Mouse (Mus musculus) gastrocnemius, postnatal 25 days (tissue): Measurements from ENCODE around the gene Polr2b. TPM values are rescaled to one million over a fixed set of nuclear protein-coding genes. Genes with fewer than 3 reads are reported as not detected.

Experiments used
- DNase-seq: peaks from one replicate; pipeline ENCODE4 v3.0.0; 2022
- long read RNA-seq, 2 experiments: library from polyadenylated mRNA; stranded (forward); transcript quantifications; one replicate each; pipeline ENCODE4 v2.0.0; 2021
- total RNA-seq, 2 experiments: library from RNA; stranded (reverse); gene quantifications; 1 replicate in 1 of 2; 2 replicates in 1 of 2; pipeline ENCODE4 v1.2.3; 2021

Gene Polr2b
- 10 to 100 TPM; 21.5 TPM for total RNA-seq
- long read RNA-seq, experiment 1, full-length matches to known transcripts = 9 of 17 reads
- long read RNA-seq, experiment 1, partial matches to known transcripts = 2 of 17 reads
- long read RNA-seq, experiment 1, other reads (novel, unspliced or antisense) = 6 of 17 reads
- long read RNA-seq, experiment 2, full-length matches to known transcripts = 23 of 35 reads
- long read RNA-seq, experiment 2, partial matches to known transcripts = 3 of 35 reads
- long read RNA-seq, experiment 2, other reads (novel, unspliced or antisense) = 9 of 35 reads

DNA sequence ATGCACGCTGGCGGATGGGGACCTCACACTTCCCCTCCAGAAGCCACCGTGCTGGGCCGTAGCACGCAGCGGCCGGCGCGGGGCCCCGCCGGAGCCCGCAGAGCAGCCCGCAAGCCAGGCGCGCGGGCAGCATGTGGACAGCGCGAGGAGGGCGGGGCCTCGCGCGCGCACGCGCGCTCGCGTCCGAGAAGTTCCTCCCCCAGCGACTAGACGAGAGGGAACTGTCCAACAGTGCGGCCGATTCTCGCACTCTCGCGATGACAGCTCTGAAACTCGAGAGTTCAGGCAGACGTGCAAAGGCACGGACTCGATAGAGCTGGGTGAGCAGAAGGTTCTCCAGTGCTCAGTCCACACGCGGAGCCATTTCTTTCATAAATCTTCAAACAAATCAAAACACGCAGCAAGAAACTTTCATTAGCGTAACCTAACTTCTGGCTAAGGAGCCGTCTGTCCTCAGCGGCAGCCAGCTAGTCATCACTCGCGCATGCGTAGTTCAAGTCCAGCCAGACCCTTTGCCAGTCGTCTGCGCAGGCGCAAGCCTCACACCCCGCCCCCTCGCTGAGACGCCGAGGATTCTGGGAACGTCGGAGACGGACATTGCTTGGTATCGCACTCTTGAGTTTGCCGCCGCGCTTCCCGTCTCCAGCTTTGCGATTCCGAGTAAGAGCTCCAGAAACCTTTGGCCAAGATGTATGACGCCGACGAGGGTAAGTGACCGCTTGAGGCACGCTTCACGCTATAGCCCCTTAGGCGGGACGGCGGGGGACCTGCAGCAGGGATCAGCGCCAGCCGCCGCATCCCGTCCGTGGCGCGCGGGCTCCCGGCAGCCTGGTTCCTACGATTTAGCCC is at the start of gene Polr2b, which contains the start of gene Noa1:
Gene Polr2b (plus strand): TSS at position 224 of the 849 bp plus-strand sequence.
Gene Noa1 (minus strand): TSS at position 161 of the 849 bp plus-strand sequence.
- DNase-seq = peak; percentile 97

DNA sequence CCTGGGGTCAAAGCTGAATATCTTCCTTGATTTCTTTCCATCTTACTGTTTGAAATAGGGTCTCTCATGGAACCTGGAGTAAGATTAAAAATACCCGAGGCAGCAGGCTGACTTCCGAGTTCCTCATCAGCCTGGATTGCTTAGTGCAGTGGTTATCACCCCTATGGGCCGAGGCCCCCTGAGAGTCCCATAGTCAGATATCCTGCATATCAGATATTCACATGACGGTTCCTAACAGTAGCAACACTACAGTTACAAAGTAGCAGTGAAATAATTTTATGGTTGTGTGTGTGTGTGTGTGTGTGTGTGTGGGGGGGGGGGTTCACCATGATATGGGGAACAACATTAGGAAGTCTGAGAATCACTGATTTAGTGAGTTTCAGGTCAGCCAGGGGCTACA is 48.8 kb upstream of the Polr2b start:
- DNase-seq = no peak

DNA sequence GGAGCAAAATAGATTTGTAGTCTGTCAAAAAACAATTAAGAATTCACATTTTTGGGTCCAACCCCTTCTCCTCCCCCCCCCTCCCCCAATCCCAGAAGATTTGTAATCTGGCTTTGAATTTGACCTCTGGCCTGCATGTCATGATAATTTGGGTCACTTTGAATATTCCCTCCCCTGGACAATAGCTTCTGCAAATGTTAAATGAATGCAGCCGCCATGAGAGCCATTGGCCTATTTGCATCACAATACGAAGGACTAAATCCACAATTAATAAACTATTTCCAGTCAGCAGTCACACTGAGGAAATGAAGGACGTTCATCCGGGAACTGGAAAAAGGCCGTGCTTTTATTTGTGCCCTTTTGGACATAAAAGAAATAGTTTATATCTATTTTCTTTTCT is 47.8 kb upstream of the Polr2b start:
- no peak for DNase-seq

DNA sequence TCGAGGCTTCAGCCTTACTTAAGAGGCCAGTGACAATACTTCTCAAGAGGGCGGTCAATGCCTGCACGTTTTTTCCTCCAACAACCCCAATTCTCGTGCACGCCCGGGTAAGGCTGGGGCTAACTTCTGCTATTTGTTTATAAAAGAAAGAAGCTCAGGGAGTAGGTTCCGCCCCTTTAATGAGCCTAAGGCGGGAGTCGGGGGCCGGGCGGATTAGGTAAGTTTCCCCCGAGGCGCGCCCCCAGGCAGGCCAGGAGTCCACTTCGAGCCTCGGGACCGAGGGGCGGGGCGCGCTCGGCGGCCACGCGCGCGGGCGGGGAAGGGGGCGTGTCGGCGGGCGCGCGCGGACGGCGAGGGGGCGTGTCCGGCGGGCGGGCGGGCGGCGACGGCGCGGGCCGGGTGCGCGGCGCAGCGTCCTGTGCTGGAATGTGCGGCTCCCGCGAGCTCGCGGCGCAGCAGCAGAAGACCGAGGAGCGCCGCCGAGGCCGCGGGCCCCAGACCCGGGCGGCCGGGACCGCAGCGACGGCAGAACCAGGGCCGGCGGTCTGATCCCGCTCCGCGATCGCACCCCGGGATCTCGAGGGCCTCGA is 44.8 kb upstream of the Polr2b start, which contains the start of gene Rest:
Gene Rest (plus strand): TSS at position 411 of the 590 bp plus-strand sequence.
- DNase-seq = peak; percentile 69

DNA sequence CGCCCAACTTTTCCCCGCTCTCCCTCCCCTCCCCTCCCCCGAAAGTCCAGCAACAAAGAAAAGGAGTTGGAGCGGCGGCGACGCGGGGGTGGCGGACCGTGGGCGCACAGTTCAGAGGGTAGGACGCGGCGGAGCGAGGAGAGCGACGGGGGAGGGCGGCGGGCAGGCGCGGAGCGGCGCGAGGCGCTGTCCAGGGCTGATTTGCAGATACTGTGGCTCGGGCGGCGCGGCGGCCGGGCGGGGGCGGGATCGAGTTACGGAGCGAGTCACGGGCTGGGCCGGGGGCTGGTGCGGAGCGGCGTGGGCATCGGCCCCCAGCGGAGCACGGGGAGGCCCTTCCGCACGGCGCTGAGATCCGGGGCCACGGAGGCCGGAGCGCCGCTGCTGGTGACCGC is 44.3 kb upstream of the Polr2b start:
- DNase-seq = peak; percentile 77

DNA sequence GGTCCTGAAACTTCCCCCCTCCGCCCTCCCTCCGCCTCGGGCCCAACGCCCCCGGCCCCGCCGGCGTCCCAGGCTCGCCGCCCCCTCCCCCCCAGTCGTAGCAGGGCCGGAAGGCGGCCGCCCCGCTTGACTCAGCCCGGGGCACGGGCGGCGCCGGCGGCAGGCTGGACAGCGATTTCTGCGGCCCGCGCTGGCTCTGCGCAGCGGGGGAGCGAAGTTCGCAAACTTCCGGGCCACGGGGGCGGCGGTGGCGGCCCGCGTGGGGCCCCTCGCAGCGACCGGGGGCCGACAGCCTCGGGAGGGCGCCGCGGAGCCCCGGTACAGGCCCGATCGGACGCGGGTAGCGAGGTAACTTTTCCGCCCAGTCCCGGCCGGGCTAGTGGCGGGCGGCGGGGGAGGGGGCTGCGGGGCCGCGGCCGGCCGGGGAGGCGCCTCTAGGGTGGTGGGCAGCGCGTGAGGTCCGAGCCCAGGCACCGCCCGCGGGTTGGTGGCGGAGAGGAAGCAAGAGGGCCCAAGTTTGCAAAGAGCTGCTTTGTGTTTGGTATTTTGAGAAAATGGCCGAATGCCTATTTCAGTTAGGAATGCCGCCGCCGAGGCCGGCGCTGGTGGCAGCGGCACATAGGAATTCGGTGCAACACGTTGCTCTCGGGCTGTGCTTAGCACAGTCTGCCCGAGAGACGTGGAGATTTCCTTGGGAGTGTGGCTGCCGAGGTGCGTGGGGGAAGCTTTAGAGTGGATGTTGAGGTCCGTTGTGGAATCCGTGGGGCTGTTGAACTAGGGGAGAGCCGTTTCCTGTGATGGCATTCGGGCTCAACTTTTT is 43.7 kb upstream of the Polr2b start:
- peak; percentile 66 for DNase-seq

DNA sequence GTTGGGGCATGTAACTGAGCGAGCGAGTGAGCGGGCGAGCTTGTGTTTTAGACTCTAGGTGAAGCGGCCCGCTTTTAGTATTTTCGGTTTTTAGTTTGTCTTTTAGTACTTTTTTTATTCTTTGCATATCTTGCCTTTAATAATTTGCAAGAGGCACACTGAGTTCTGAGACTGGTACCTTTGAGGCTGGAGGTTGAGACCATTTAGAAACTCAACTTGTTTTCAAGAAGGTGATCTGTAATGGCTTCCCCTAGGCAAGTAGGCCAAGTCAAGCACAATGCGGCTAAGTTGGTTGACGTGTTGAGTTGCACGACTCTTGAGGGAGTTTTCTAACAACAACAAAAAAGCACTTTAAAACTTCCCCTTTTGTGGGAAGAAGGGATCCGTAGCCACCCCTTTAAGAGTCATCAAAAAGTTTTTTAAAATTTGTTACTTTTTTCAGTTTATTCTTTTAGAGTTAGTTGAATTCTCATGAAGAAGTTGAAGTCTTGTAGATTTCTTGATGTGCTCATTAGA is 43.0 kb upstream of the Polr2b start:
- DNase-seq = no peak

DNA sequence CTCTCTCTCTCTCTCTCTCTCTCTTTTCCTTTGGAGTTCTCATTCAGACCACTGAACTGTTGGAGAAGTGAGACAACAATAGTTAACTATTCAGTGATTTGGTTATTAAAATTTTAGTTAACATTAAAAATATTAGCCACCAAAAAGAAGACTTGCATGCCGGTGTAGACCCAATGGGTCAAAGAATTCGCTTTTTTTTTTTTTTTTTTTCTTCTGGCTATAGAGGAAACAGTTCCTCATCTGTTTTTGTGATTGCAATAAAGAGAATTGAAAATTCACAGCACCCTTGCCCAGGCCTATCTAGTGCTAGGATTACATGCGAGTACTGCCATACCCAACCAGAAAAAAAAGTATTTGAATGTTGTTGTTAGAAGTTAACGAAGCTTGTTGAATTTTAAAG is 42.5 kb upstream of the Polr2b start:
- DNase-seq = no peak

DNA sequence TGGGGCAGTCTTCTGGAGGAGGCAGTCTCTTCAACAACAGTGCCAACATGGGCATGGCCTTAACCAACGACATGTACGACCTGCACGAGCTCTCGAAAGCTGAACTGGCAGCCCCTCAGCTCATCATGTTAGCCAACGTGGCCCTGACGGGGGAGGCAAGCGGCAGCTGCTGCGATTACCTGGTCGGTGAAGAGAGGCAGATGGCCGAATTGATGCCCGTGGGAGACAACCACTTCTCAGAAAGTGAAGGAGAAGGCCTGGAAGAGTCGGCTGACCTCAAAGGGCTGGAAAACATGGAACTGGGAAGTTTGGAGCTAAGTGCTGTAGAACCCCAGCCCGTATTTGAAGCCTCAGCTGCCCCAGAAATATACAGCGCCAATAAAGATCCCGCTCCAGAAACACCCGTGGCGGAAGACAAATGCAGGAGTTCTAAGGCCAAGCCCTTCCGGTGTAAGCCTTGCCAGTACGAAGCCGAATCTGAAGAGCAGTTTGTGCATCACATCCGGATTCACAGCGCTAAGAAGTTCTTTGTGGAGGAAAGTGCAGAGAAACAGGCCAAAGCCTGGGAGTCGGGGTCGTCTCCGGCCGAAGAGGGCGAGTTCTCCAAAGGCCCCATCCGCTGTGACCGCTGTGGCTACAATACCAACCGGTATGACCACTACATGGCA is 41.9 kb upstream of the Polr2b start:
- no peak for DNase-seq

DNA sequence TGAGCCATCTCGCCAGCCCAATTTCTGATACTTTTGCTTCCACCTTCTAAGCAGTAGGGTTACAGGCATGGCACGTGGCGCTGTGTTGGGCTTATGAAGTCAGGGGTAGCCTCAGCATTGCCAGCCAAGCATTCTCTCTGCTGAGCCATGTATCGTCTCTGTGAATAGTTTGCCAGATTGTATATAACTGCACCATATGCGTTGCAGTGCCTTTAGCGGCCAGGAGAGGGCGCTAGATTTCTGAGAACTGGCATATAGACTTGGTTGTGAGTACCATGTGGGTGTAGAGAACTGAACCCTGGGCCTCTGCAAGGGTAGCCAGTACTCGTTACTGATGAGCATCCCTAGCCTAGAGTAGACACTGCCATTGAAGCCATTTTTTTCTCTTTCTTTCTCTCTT is 40.5 kb upstream of the Polr2b start:
- no peak for DNase-seq

DNA sequence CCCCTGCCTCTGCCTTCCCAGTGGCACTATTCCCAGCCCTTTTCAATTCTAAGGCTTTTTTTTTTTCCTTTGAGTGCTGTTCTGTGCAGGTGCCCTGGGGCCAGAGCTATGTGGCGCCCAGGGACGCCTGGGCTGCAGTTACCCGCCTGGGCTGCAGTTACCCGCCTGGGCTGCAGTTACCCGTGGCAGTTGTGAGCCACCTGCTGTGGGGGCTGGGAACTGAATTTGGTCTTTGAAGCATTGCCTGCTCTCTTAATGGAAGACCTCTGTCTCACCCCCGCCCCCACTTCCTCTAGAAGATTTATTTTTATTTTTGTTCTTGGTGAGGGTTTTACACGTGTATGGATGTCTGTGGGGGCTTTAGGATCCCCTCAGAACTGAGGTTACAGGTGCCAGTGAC is 36.8 kb upstream of the Polr2b start:
- DNase-seq = no peak

DNA sequence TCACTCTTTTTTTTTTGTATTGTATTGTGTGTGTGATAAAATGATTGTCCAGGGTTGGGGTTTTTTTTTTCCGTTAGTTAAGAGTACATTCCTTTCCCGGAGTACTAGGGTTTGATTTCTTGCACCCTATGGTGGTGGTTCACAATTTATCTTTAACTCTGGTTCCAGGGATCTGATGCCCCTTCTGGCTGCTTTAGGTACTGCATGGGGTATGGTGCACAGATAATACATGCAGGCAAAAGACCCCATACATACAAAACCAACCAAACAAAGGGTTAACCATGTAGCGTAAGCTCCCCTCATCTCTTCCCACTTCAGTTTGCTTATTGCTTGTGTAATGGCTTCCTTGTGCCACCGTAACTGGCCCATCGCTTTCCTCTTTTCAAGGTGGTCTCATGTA is 34.0 kb upstream of the Polr2b start:
- DNase-seq = no peak

DNA sequence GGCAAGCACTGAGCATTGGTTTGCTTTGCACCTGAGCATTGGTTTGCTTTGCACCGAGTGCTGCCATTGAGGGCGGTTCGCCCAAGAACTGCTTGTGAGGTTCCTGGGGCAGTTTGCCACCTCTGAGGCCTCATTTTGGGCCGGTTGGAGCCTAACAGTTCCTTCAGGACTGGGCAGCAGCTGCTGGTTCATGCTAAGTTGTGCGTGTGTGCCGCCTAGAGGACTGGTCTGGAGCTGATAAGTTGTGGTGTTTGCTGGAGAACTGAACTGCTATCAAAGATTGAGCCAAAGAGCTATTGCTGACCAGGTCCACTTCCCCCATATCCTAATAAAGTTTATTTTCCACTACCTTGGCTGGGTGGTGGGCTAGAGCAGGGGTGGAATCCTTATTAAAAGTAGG is 32.7 kb upstream of the Polr2b start:
- no peak for DNase-seq

DNA sequence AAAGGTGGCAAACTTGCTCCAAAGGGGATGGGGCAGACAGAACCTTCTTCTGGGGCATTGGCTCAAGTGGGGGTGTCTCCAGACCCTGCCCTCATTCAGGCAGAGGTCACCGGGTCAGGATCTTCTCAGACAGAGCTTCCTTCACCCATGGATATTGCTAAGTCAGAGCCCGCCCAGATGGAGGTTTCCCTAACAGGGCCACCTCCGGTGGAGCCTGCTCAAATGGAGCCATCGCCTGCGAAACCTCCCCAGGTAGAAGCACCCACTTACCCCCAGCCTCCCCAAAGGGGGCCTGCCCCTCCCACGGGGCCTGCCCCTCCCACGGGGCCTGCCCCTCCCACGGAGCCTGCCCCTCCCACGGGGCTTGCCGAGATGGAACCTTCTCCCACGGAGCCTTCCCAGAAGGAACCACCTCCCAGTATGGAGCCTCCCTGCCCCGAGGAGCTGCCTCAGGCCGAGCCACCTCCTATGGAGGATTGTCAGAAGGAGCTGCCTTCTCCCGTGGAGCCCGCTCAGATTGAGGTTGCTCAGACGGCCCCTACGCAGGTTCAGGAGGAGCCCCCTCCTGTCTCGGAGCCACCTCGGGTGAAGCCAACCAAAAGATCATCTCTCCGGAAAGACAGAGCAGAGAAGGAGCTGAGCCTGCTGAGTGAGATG is 28.3 kb upstream of the Polr2b start:
- no peak for DNase-seq

DNA sequence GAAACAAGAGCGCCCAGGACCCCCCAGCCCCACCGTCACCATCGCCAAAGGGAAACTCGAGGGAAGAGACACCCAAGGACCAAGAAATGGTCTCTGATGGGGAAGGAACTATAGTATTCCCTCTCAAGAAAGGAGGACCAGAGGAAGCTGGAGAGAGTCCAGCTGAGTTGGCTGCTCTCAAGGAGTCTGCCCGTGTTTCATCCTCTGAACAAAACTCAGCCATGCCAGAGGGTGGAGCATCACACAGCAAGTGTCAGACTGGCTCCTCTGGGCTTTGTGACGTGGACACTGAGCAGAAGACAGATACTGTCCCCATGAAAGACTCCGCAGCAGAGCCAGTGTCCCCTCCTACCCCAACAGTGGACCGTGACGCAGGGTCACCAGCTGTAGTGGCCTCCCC is 27.7 kb upstream of the Polr2b start:
- no peak for DNase-seq

DNA sequence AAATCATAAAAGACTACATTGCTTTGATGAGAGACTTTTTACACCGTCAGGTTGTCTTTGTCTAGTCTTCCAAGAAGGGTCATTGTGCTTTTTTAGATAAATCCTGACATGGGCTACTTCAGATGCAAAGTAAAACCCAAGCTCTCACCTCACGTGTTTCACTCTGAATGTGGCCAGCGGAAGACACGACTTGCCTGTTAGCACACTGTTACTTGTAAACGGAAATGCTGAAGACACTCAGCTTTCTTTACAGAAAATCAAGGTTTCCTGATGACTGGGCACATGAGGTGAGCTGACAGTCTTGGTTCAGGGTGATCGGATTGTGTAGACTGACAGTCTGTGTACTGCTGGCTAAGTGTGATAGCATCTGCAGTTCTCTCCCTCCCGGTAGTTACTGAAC is 24.3 kb upstream of the Polr2b start:
- no peak for DNase-seq

DNA sequence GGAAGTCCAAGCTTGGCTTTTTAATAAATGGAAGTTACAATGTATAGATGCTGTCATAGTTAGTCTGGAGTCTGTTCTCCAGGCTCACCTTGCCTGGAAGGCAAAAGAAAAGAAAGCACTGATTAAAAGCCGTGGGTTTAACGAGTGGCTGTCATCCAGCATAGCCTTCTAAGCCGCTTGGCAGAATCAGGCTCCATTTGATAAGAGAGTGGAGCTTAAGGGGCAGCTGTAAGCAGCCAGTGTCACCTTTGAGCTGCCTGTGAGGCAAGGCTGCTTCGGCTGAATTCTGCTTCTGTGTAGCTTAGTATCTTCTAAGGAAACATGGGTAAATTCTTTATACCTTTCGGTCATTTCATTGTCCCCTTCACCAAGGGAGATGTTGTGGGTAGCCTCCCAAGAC is 23.0 kb upstream of the Polr2b start:
- DNase-seq = no peak

DNA sequence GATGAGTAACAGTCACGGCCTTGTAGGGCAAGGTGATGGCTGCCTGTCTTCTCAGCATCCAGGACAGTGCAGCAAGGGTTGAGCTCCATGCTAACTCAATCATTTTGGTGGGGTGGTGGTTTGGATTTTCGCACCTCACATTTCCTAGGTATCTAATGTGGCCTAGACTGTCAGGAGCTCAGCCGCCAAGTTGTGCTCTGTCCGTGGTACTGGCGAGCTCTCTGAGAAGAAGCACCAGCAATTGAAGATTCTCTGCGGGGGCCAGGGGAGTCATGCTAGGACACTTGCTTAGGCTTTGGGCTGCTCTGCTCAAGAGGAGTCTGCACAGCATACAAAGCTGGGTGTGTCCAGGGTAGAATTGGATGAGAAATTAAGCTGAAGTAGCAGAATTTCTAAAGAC is 22.0 kb upstream of the Polr2b start:
- DNase-seq = no peak

DNA sequence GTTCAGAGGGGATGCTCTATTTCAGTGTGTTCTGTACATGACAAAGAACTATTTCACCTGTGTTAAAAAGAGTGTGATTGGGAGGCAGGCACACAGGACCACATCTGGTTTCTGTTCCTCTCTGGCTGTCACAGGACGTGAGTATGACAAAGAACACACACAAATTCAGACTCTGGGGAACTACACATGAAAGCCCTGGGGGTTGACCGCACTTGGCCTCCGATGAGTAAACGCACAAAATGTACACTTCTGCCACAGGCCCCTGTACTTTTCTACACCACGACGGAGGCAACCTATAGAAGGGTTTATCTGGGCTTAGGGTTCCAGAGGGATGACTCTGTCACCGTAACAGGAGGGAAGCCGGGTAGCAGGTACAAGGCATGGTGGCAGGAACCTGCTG is 20.3 kb upstream of the Polr2b start:
- DNase-seq = no peak

DNA sequence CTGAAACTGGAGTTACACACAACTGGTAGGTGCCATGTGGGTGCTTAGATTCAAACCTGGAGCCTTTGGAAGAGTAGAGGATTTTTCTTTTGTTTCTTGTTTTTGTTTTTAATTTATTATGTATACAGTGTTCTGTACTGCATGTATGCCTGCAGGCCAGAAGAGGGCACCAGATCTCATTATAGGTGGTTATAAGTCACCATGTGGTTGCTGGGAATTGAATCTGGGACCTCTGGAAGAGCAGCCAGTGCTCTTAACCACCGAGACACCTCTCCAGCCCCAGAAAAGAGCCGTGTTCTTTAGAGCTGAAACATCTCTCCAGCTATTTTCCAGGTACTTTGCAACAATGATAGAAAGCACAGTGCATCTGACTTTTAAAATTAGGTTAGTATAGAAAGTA is 19.3 kb upstream of the Polr2b start:
- DNase-seq = no peak
